Comparison of ENCODE assay signal across 35 mouse cellular contexts in genomic region chr9:11721811-11722210, GRCm38 (mm10).
"Had no signal": no experiment of that assay in that cellular context is flagged by ENCODE, and none has a peak within 500 bp of the region (broad histone marks: within the 10 kb centered on the region; RNA-seq: fewer than 3 reads in every experiment).

No protein-coding gene starts in this region.

- H3K4me3 ChIP-seq: heart, embryonic 10.5 days; heart, embryonic 12.5 days; heart, embryonic 13.5 days; heart, embryonic 15.5 days; hindbrain, embryonic 10.5 days; hindbrain, embryonic 12.5 days; hindbrain, embryonic 13.5 days; hindbrain, embryonic 15.5 days; intestine, embryonic 15.5 days; kidney, embryonic 15.5 days; layer of hippocampus, adult 2 months had no signal

- H3K27me3 ChIP-seq: heart, embryonic 12.5 days; heart, embryonic 13.5 days; heart, embryonic 15.5 days; hindbrain, embryonic 12.5 days; hindbrain, embryonic 13.5 days; hindbrain, embryonic 15.5 days; intestine, embryonic 15.5 days; kidney, embryonic 15.5 days had no signal

- H3K36me3 ChIP-seq: heart, embryonic 10.5 days; heart, embryonic 12.5 days; heart, embryonic 13.5 days; heart, embryonic 15.5 days; hindbrain, embryonic 10.5 days; hindbrain, embryonic 12.5 days; hindbrain, embryonic 13.5 days; hindbrain, embryonic 15.5 days; intestine, embryonic 15.5 days; kidney, embryonic 15.5 days had no signal

- H3K4me1 ChIP-seq: heart, embryonic 10.5 days; heart, embryonic 12.5 days; heart, embryonic 13.5 days; heart, embryonic 15.5 days; hindbrain, embryonic 10.5 days; hindbrain, embryonic 12.5 days; hindbrain, embryonic 13.5 days; hindbrain, embryonic 15.5 days; intestine, embryonic 15.5 days; kidney, embryonic 15.5 days had no signal

- ATAC-seq: hindbrain, embryonic 16.5 days; hindbrain, postnatal 0 days; inflammation-experienced regulatory T-cells, adult 6 months; intestine, embryonic 15.5 days; intestine, embryonic 16.5 days; intestine, postnatal 0 days had no signal

- H3K27ac ChIP-seq: heart, embryonic 10.5 days; heart, embryonic 13.5 days; heart, embryonic 15.5 days; hindbrain, embryonic 10.5 days; hindbrain, embryonic 12.5 days; hindbrain, embryonic 13.5 days; hindbrain, embryonic 14.5 days; hindbrain, embryonic 15.5 days; hindbrain, postnatal 0 days; intestine, embryonic 15.5 days; kidney, embryonic 15.5 days; kidney, postnatal 0 days; layer of hippocampus, adult 2 months had no signal

- H3K9ac ChIP-seq: heart, embryonic 12.5 days; heart, embryonic 13.5 days; heart, embryonic 15.5 days; hindbrain, embryonic 12.5 days; hindbrain, embryonic 13.5 days; hindbrain, embryonic 14.5 days; hindbrain, embryonic 15.5 days; intestine, embryonic 15.5 days; kidney, embryonic 15.5 days had no signal

- H3K4me2 ChIP-seq: heart, embryonic 11.5 days; heart, embryonic 12.5 days; heart, embryonic 13.5 days; heart, embryonic 15.5 days; hindbrain, embryonic 12.5 days; hindbrain, embryonic 13.5 days; hindbrain, embryonic 14.5 days; hindbrain, embryonic 15.5 days; intestine, embryonic 15.5 days; kidney, embryonic 15.5 days had no signal

- H3K9me3 ChIP-seq: heart, embryonic 10.5 days; heart, embryonic 12.5 days; heart, embryonic 13.5 days; heart, embryonic 15.5 days; hindbrain, embryonic 10.5 days; hindbrain, embryonic 12.5 days; hindbrain, embryonic 13.5 days; hindbrain, embryonic 15.5 days; intestine, embryonic 15.5 days; kidney, embryonic 15.5 days had no signal

- DNase-seq: heart, postnatal 10 days; heart, postnatal 14 days; heart, postnatal 36 days; heart, postnatal 4 days; kidney, adult 11 months; kidney, adult 18-20 months; kidney, adult 2 months; kidney, adult 8-10 months; kidney, adult 9 months; kidney, postnatal 10 days; kidney, postnatal 14 days; kidney, postnatal 25 days; kidney, postnatal 36 days; kidney, postnatal 4 days; layer of hippocampus, adult 9-11 months; layer of hippocampus, postnatal 36 days had no signal
